Mouse (Mus musculus) cerebellum, postnatal 25 days (tissue): ENCODE results near the gene Zfp108.

Source experiments
- DNase-seq, 2 experiments: peaks; one replicate each; pipeline ENCODE4 v3.0.0; 2021; ENCODE audit warnings: mixed read lengths in 2 of 2

The Zfp108 gene

DNA sequence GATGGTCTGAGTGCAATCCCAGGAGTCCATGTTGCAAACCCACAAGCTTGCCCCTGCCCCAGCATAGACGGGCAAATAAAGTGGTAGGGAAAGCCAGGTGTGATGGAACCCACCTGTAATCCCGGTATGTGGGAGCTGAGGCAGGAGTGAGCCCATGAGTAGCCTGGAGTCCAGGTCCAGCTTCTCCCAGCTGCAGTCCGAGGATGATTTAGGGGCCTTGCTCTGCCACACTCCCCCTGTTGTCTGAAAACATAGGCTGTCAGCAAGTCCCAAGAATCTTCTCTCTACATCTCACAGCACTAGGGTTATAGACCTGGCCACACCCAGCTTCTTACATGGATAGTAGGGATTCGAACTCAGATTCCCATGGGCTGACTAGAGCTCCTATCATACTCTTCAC is 32.3 kb downstream of the Zfp108 start:
- no peak for DNase-seq

DNA sequence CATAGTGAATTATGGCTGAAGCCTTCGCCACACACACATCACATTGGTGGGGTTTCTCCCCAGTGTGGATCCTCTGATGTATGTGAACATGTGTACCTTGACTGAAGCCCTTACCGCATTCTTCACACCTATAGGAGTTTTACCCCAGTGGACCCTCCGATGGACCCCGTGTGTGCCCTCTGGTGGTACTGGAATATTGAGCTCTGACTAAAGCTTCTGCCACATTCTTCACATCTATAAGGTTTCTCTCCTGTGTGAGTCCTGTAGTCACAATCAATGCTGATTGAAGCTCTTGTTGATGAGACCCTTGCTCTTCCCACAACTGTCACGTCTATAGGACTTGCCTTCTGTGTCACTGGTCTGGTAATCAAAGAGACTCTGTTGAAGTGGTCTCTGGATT is 33.1 kb downstream of the Zfp108 start:
- no peak for DNase-seq

DNA sequence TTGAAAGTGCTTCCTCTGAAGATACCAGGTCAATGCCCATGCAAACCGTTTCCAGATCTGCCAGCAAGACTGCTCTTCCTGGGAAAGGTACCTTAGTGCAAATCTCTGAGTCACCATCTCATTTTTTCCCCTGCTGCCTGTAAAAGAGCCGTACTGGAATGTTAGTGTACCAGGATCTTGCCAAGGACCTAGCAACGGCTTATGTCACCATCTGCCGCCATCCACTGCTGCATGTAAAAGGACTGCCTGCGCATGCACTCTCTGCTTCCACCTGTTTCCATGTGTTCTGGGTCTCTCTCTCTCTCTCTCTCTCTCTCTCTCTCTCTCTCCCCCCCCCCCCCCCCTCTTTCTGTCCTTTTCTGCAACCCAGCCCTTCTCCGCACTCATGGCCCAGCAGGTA is 33.9 kb downstream of the Zfp108 start:
- DNase-seq, result peak in 1 of 2 experiments; percentile 46

DNA sequence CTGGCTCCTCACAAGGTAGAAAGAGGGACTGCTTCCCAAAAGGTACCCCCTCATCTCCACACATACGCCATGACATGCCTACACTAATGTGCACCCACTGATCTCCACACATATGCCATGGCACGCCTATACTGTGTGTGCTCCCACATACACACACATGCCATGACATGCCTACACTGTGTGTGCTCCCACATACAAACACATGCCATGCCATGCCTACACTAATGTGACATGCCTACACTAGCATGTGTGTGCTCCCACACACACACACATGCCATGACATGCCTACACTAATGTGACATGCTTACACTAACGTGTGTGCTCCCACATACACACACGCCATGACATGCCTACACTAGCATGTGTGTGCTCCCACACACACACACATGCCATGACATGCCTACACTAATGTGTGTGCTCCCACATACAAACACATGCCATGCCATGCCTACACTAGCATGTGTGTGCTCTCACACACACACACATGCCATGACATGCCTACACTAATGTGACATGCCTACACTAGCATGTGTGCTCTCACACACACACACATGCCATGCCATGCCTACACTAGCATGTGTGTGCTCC is 35.6 kb downstream of the Zfp108 start:
- DNase-seq, result no peak

DNA sequence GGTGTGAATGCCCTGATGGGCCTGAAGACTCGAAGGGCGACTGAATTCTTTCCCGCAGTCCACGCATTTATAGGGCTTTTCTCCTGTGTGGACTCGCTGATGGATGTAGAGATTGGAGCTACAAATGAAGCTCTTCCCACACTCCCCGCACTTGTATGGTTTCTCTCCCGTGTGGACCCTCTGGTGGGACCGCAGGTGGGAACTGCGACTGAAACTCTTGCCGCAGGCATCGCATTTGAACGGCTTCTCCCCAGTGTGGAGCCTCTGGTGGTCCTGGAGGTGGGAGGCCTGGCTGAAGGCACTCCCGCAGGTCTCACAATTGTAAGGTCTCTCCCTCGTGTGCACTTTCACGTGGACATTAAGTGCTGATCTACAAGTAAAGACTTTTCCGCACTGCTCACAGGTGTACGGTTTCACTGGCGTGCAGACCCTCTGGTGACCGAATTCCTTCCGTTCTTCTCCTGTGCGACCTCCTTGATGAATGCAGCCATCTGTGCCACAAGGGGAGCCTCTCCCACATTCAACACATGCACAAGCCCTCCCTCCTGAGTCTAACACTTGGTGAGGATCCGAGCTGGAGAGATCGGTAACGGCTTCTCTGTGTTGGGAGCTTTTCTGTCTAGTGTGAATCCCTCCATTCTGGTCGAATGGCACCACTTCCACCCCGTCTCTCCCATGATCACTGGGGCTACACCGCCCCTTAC is 36.9 kb downstream of the Zfp108 start:
- no peak for DNase-seq

DNA sequence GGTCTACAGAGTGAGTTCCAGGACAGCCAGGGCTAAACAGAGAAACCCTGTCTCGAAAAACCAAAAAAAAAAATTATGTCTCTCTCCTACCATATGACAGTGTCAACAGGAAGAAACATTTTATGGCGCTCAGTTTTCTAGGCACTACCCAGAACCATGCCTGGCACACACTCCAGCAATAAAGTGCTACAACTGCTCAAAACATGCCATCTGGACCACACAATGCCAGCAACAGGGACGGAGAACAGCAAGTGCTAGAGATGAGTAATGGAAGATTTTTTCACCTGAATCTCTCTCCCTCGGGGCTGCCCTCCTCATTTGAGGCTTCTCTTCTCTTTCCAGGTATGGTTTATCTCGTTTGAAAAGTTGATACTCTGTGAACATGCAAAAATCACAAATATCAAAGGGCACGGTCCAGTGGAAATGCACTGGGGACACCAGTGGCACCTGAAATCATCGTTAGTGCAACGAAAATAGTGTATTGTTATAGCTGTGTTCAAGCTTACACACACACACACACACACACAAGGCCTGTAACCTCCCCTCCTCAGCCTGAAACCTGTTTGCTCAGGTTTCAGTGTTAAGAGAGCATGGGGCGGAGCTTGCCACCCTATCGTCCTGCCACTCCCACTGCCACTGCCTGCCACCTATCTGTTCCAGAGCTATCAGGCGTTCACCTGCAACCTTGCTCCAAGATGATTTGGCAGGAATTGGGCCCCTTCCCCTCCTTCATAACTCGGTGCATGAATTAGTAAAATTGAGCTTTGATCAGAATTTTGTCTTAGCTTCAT is 38.7 kb downstream of the Zfp108 start:
- no peak for DNase-seq

DNA sequence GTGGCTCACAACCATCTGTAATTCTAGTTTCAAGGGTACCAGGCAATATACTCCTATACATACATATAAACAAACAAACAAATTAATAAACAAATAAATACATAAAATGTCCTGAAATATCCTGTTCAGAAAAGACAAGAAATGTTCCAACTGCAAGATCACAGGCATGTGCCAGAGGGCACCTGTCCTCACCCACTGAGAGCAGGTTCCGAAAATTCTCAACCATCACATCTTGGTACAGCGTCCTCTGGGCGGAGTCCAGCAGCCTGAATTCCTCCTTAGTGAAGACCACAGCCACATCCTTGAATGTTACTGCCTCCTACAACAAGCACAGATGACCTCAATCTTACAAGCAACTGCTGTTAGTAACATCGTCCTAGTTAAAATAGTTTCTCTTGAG is 40.2 kb downstream of the Zfp108 start:
- DNase-seq, result no peak

DNA sequence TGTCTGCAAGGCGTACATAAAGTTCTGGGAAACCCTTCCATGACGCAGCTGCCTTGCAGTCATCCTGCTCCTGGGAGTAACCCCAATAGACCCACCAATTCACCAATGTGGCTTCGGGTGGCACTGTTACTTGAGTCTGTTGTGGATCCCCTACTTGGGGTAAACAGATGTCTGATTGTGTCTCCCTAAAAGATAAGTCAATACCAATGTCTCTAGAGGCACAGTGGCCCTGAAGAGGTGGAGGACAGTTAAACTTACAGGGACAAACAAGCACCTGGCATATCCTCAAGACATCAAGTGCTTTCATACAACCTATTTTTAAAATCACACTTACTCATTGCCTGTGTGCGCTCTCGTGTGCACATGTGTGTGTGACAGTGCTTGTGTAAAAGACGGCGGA is 40.8 kb downstream of the Zfp108 start:
- no peak for DNase-seq

DNA sequence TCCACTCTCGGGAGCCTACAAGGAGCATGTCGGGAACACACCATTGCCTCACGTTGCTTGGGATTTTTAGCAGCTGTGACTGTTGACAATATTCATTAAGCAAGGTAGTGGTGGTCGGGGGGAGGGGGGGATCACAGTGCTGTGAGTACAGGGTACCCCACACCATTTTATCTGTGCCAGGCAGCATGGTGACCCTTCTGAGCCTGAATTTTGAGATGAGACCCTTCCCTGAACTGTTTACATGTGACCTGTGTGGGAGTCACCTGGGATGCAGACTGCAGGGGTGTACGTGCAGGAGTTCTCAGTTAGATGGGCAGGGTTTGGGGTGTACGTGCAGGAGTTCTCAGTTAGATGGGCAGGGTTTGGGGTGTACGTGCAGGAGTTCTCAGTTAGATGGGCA is 41.8 kb downstream of the Zfp108 start:
- DNase-seq, result no peak

DNA sequence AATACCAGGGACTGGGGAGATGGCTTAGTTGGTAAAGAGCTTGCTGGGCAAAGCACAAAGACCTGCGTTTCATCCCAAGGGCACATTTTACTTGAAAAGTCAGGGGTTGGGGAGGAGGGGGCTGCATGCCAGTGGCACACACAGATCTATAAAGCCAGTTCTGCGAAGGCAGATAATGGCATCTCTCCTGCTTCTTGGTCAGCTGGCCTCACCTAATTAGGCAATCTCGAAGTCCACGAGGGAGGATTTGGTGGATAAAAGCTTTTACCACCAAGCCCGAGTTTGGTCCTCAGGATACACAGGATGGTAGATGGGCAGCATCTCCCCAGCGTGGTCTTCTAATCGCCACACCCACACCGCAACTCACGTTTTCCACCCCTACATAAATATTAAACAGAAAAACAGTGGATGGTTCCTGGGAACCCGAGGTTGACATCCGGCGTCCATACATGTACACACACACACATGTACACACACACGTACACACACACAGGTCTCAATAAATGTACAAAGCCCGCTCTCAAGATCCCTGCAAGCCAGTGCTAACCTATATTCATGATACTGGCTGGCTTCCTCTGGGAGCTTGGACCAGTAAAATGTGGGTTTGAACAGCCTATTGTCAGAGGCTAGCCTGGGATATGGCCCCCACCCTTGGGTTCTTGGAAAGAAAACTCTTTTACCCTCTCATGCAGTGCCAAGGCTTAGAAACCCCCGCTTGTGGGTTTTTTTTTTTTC is 42.9 kb downstream of the Zfp108 start:
- DNase-seq, result no peak

DNA sequence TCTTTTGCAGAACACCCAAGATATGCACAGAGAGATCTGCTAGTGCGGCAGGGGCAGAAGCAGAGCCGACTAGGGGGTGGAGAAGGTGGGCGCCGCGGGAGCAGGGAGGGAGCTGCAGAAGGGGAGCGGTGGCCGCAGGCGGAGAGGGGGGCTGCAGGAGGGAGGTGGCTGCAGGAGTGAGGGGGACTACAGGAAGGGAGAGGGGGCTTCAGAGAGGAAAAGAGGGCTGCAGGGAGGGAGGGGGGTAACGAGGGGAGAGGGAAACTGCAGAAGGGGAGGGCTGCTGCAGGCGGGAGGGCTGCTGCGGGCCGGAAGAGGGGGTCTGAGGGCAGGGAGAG is 44.0 kb downstream of the Zfp108 start:
- no peak for DNase-seq

DNA sequence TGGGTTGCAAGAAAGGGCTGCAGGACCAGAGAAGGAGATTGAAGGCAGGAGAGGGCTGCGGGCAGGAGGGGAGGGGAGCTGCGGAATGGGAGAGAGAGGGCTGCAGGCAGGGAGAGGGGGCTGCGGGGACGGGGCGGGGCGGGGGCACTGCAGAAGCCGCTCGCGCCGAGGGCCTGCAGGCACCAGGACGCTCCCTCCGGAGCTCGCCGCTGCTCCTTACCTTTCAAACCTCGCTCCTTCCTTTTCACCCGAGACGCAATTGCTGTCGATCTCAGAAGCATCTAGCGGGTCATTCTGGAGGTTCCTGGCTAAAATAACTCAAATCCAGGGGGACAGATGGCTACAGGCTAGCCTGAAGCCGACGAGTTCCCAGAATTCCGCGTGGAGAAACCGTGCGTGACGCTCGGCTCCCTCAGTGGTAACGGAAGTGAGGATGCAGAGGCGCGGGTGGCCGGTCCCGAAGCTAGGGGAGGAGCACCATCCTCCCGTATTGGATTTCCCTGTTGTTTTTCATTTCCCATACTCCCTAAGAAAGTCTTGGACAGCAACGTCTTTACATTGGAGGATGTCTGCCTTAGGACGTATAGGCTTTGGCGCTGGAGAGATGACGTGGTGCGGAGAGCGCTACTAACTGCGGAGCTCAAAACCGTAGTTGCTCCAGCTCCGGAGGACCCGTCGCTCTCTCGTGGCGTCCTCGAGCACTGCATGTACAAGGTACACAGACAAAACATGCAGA is 44.5 kb downstream of the Zfp108 start:
- DNase-seq, result peak; percentile 91

DNA sequence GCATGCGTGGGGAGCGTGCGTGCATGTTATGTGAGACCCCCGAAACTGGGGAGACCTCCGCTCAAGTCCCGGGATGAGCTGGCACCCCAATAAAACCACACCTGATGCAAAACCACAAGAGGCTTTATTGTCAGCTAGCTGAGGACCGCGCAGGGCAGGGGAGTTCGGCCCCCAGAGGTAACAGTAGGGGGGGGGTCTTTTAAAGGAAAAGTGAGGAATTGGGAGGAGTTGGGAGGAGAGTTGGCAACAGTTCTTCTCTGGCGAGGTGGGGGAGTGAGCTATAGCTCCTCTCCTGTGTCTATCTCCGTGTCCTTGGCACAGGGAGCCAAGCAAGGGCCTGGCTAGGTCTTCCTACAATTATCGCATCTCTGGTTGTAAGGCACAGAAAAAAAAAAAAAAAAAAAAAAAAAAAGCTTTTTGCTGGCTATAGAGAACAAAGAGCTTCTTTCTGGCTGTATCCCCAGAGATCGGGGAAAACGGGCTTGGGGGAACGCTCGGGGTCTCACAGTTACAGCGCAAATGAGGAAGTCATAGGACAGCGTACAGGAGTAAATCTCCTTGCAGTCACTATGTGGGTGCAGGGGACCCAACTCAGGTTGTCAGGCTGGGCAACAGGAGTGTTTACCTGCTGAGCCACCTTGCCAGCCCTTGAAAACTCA is 45.4 kb downstream of the Zfp108 start:
- DNase-seq, result peak; percentile 49 to 58

DNA sequence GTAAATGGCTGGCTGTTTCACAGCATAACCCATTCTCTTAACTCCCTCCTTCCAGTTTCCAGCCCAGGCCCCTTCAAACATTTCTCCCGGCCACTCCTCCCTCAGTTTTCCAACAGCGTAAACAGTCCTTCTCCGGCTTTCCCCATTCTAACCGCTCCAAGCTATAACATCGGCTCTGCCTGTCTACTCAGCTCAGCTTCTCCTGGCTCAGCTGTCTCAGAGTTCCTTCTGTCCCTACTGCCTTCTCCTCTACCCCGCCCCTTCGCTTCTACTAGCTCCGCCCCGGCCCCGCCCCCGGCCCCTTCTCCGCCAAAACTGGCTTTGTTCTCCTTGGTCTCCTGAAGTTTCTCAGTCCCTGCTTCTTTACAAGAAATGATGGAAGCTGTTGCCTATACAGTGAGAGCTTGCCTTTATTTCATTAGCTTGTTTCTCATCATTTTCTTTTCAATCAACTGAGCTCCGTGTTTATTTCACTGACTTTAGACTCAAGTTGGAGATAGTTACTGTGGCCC is 46.2 kb downstream of the Zfp108 start, which contains the start of gene Zfp61:
Gene Zfp61 (minus strand): TSS at position 462 of the 512 bp plus-strand sequence.
- peak; percentile 35 to 68 for DNase-seq
